Mouse (Mus musculus) large intestine, adult 2 months (tissue): ENCODE measurements at regions not wholly inside any gene's neighbourhood (a gene's known extent, or its start where the extent isn't known, plus 50 kb on each side); places are given as distances from the start of the nearest gene placed in this dataset.
"Not testable (repeated sequence)": the region's sequence is repeated elsewhere in the genome, so short reads cannot be mapped to it uniquely, and the experiment has no call there.

Experiments used
- DNase-seq: peaks from one replicate; pipeline ENCODE4 v3.0.0-alpha.2; 2012; ENCODE audit warnings: low read depth, low spot score
- WGBS: fragments of 180-500 bp; shearing (Covaris S2); methylation state at CpG from one replicate; pipeline ENCODE4 v1.1.7; 2018; 5-methylcytosine and 5-hydroxymethylcytosine counted together

DNA sequence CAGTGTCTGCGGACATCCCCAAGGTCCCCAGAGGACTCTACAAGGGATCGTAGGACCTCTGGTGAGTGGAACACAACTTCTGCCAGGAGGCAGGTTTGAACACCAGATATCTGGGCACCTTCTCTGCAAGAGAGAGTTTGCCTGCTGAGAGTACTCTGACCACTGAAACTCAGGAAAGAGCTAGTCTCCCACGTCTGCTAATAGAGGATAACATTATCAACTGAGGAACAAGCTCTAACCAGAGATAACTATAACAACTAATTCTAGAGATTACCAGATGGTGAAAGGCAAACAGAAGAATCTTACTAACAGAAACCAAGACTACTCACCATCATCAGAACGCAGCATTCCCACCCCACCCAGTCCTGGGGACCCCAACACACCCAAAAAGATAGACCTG, 415.1 kb downstream of the Sis start:
- not testable (repeated sequence) for DNase-seq
- 93% methylated on average over 4 of the region's 4 CpGs for WGBS

GRCm38 (mm10) chr3:72534010-72534409, 433.7 kb downstream of the Sis start:
- no peak for DNase-seq
- 62% methylated on average over 4 of the region's 4 CpGs for WGBS

GRCm38 (mm10) chr3:72525771-72526170, 441.9 kb downstream of the Sis start:
- DNase-seq, result not testable (repeated sequence)
- 26% methylated on average over 1 of the region's 1 CpGs for WGBS

DNA sequence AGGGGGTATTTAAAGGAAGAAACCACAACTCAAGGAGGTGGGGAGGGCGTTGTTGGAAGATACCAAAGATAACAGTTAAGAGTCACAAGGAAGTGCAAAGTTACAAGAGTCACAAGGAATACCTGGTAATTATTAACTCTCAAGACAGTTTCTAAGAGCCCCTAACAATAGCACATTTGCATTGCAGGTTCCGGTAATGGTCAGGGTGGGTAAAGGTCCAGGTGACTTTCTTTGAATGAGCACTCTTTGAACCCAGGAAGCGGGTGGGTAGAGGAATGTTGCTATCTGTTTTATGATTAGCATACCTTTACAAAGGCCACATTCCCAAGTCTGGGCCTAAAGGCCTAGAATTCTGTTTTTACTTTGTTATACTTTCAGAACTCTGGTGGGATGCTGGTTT, 449.8 kb downstream of the Sis start:
- WGBS, result 46% methylated on average over 3 of the region's 3 CpGs
- not testable (repeated sequence) for DNase-seq

GRCm38 (mm10) chr3:72504281-72504680, 463.4 kb downstream of the Sis start:
- DNase-seq, result no peak
- WGBS, result 26% methylated on average over 4 of the region's 4 CpGs

DNA sequence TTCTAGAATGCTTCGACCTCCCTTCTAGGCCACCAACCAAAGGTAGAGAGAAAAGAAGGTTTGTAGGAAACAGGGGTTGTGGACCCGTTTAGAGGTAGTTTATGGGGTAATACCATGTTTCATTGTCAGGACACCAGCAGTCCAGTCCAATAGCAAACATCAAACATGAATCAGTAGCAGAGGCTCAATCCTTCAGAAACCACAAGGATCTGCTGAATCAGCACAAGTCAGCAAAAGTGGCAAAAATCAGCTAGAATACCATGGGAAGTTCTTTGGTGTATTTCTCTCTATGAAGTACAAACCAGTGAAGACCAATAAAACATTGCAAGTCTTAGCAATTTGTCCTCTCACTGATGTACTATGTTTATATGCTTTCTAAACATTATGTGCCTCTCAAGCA, 465.9 kb downstream of the Sis start:
- 71% methylated on average over 2 of the region's 2 CpGs for WGBS
- DNase-seq, result no peak

DNA sequence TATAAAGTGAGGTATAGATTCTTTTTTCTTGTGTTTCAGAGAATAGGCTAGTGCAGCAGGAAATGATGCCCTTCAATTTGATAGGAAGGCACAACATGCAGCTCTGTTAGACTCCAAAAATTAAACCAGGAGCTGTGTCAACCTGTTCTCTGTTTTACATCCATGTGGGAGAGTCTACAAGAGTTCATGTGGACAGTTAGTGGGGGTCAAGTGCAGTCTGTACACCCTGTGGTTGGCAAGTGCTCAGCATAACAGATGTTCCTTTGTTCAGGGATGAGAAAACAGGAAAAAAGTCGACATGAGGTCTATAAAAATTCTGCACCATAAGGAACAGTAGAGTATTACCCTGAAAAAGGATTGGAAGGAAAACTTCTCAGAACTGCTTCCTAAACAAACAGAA, 512.3 kb downstream of the Sis start:
- DNase-seq, result peak; percentile 1

More for the DNA sequence above, 512.3 kb downstream of the Sis start:
- 0% methylated on average over 1 of the region's 1 CpGs for WGBS
